Mouse (Mus musculus) embryonic facial prominence, embryonic 11.5 days (tissue): ENCODE measurements around the gene B4galt1. TPM values are rescaled to one million over a fixed set of nuclear protein-coding genes. Genes with fewer than 3 reads are reported as not detected.

ENCODE experiments used
- ATAC-seq: fragments of 200-750 bp; cut with Nextera tagmentation; replicated peaks from 2 replicates; pipeline ENCODE4 v1.8.0; 2017; ENCODE audit warnings: low read depth; ENCODE audit not compliant: insufficient number of reproducible peaks, low FRiP score, low TSS enrichment
- DNase-seq: peaks from one replicate; pipeline ENCODE4 v3.0.0-alpha.2; 2015; ENCODE audit warnings: low spot score
- H3K27ac ChIP-seq: fragments of 300-500 bp; sonication (generic); replicated peaks from 2 replicates; pipeline ENCODE4 v1.5.1; 2014; ENCODE audit warnings: mild to moderate bottlenecking, low read depth, low read length, control low read depth
- H3K27me3 ChIP-seq: fragments of 300-500 bp; sonication (generic); 2 replicates; pipeline ENCODE4 v1.6.1; 2014; ENCODE audit warnings: mild to moderate bottlenecking, low read length, moderate library complexity, mixed read lengths; ENCODE audit not compliant: control insufficient read depth, insufficient read depth
- H3K36me3 ChIP-seq: fragments of 300-500 bp; sonication (generic); replicated peaks from 2 replicates; pipeline ENCODE4 v1.6.1; 2014; ENCODE audit warnings: low read depth, mild to moderate bottlenecking, low read length, moderate library complexity, mixed read lengths; ENCODE audit not compliant: control insufficient read depth, insufficient read depth
- H3K4me1 ChIP-seq: fragments of 300-500 bp; sonication (generic); 2 replicates; pipeline ENCODE4 v1.6.1; 2014; ENCODE audit warnings: low read length, mixed read lengths; ENCODE audit not compliant: control insufficient read depth, insufficient read depth
- H3K4me2 ChIP-seq: fragments of 300-500 bp; sonication (generic); 2 replicates; pipeline ENCODE4 v1.6.1; 2014; ENCODE audit warnings: low read depth, mild to moderate bottlenecking, control low read depth, low read length, moderate library complexity
- H3K4me3 ChIP-seq: fragments of 300-500 bp; sonication (generic); 2 replicates; pipeline ENCODE4 v1.5.1; 2014; ENCODE audit warnings: low read depth, low read length, control low read depth
- H3K9ac ChIP-seq: fragments of 300-500 bp; sonication (generic); replicated peaks from 2 replicates; pipeline ENCODE4 v1.6.1; 2014; ENCODE audit warnings: mild to moderate bottlenecking, control low read depth, low read length
- H3K9me3 ChIP-seq: fragments of 300-500 bp; sonication (generic); replicated peaks from 2 replicates; pipeline ENCODE4 v1.6.1; 2016; ENCODE audit warnings: mild to moderate bottlenecking, low read length, inconsistent platforms, mixed read lengths; ENCODE audit not compliant: control insufficient read depth
- WGBS: fragments of 180-500 bp; shearing (Covaris S2); extraction: QIAGEN DNeasy Blood & Tissue Kit; methylation state at CpG from one replicate; pipeline ENCODE4 v1.1.7; 2014; 5-methylcytosine and 5-hydroxymethylcytosine counted together
- polyA plus RNA-seq: library from polyadenylated mRNA; unstranded; fragments of >200 nt; fragmentation: Nextera tagmentation; extraction: Ambion mirVana; gene quantifications from 2 replicates; pipeline ENCODE4 v1.2.1, GENCODE M21; 2014

The B4galt1 gene
- polyA plus RNA-seq, 1 experiment from 2014 or later, result 28.3 TPM

DNA sequence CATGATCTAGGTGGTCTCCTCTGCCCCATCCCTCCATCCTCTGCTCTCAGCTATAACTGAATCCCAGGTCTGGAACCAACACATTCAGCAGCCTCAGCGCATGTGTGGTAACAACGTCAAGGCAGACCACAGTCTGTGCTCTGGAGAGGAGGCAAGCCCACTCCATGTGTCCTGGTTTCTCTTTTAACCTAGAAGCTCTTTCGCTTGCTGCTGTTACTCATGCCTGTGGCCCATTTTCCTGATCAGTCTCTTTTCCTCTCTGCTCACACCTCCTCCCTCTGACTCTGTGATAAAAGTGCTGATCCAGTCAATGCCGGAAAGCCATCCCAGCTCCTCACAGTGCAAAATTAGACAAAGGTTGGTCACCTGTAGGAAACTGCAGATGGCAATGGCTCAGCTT lies 36.2 kb upstream of the B4galt1 start:
- Histone ChIP-seq H3K4me1 (no peaks in the 10 kb centered on the region), H3K9ac (no peak overlapping the region), H3K9me3 (no peaks in the 10 kb centered on the region), H3K4me3 (no peak overlapping the region), H3K27ac (no peak overlapping the region), H3K27me3 (no peaks in the 10 kb centered on the region), H3K36me3 (no peaks in the 10 kb centered on the region), H3K4me2 (no peak overlapping the region)
- 90% methylated on average over 4 of the region's 4 CpGs for WGBS
- no peak for DNase-seq
- no peak for ATAC-seq

GRCm38 (mm10) chr4:40889252-40889651 lies 35.4 kb upstream of the B4galt1 start:
- Histone ChIP-seq H3K4me1 (no peaks in the 10 kb centered on the region), H3K4me2 (no peak overlapping the region), H3K27me3 (no peaks in the 10 kb centered on the region), H3K9ac (no peak overlapping the region), H3K27ac (no peak overlapping the region), H3K4me3 (no peak overlapping the region), H3K36me3 (no peaks in the 10 kb centered on the region), H3K9me3 (no peaks in the 10 kb centered on the region)
- ATAC-seq (no peak), DNase-seq (no peak)
- WGBS, result 41% methylated on average over 3 of the region's 3 CpGs

- Histone ChIP-seq H3K27ac (no peak overlapping the region), H3K4me2 (no peak overlapping the region), H3K27me3 (no peaks in the 10 kb centered on the region), H3K9me3 (no peaks in the 10 kb centered on the region), H3K9ac (no peak overlapping the region), H3K4me1 (no peaks in the 10 kb centered on the region), H3K36me3 (no peaks in the 10 kb centered on the region), H3K4me3 (no peak overlapping the region)
- ATAC-seq (no peak), DNase-seq (no peak)
- 81% methylated on average over 11 of the region's 11 CpGs for WGBS
Measured at GRCm38 (mm10) chr4:40888839-40889238, 35.0 kb upstream of the B4galt1 start.

DNA sequence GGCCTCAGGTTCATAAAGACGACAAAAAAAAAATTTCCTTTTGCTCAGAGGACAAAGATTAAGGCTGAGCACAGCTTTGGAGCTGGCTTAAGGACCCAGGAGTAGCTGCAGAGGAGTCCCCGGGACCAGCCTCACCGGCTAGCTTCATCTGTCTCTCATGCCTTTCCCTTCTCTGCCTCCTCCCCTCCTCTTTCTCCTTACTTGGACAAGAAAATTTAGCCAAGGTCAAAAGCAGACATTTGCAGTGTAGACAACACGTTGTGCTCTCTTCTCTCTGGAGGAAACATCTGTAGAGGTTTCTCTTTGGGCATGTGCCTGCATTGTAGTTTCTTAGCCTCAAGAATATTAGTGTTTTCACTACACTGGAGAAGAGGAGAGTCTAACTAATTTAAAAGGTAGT lies 32.1 kb upstream of the B4galt1 start:
- Histone ChIP-seq H3K4me3 (no peak overlapping the region), H3K36me3 (no peaks in the 10 kb centered on the region), H3K9me3 (no peaks in the 10 kb centered on the region), H3K27ac (no peak overlapping the region), H3K4me2 (no peak overlapping the region), H3K9ac (no peak overlapping the region), H3K4me1 (no peaks in the 10 kb centered on the region), H3K27me3 (no peaks in the 10 kb centered on the region)
- 75% methylated on average over 4 of the region's 4 CpGs for WGBS
- DNase-seq, result no peak
- no peak for ATAC-seq

- Histone ChIP-seq H3K27ac (no peak overlapping the region), H3K9ac (no peak overlapping the region), H3K27me3 (no peaks in the 10 kb centered on the region), H3K9me3 (no peaks in the 10 kb centered on the region), H3K4me2 (no peak overlapping the region), H3K36me3 (no peaks in the 10 kb centered on the region), H3K4me3 (no peak overlapping the region), H3K4me1 (no peaks in the 10 kb centered on the region)
- DNase-seq (no peak), ATAC-seq (no peak)
- WGBS, result 85% methylated on average over 2 of the region's 2 CpGs
Measured at GRCm38 (mm10) chr4:40885166-40885525, 31.3 kb upstream of the B4galt1 start.

GRCm38 (mm10) chr4:40884282-40885165 lies 30.7 kb upstream of the B4galt1 start:
- Histone ChIP-seq H3K27me3 (no peaks in the 10 kb centered on the region), H3K36me3 (no peaks in the 10 kb centered on the region), H3K4me1 (no peaks in the 10 kb centered on the region), H3K4me3 (no peak overlapping the region), H3K9ac (no peak overlapping the region), H3K9me3 (no peaks in the 10 kb centered on the region), H3K27ac (no peak overlapping the region), H3K4me2 (no peak overlapping the region)
- ATAC-seq (no peak), DNase-seq (no peak)
- WGBS, result 87% methylated on average over 12 of the region's 12 CpGs

DNA sequence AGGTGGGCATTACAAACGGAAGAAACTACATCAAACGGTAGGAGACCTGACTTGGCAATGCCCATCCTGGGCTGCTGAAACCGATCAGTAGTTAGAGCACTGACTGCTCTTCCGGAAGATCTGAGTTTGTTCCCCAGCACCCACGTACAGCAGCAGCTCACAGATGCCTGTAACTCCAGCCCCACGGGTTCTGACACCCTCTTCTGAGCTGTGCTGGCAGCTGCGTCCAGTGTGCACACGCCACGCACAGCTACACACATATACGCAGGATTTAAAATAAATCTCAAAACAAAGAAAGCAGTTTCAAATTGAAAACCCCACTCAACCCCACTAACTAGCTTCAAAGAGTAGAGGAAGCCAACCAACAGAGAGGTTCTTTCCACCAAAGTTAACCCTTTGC lies 29.4 kb upstream of the B4galt1 start:
- Histone ChIP-seq H3K9me3 (no peaks in the 10 kb centered on the region), H3K36me3 (no peaks in the 10 kb centered on the region), H3K4me2 (no peak overlapping the region), H3K4me3 (no peak overlapping the region), H3K27me3 (no peaks in the 10 kb centered on the region), H3K27ac (no peak overlapping the region), H3K4me1 (no peaks in the 10 kb centered on the region), H3K9ac (no peak overlapping the region)
- no peak for ATAC-seq
- DNase-seq, result no peak
- 92% methylated on average over 10 of the region's 10 CpGs for WGBS

DNA sequence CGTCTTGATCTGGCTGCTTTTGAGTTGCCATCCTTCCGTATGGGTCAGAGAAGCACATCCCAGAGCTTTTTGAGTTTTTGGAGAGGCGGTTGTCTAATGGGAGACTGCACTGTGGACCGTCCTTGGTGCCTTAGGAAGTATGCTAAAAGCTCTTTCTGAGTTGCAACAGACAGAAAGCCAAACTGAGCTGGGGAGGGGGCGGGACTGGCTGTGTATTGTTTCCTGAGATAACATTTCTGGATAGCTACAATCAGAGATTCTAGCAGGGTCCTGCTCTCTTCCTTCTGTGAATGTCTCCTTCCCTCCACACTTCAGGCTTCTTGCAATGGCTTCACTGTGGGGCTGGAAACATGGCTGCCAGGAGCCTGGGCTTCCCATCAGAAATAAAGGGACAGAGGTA lies 23.7 kb upstream of the B4galt1 start:
- Histone ChIP-seq H3K4me1 (no peaks in the 10 kb centered on the region; the same call in 1 of the 2 replicates), H3K27me3 (no peaks in the 10 kb centered on the region), H3K9ac (no peak overlapping the region), H3K36me3 (no peaks in the 10 kb centered on the region), H3K27ac (no peak overlapping the region; the same call in 1 of the 2 replicates), H3K4me2 (no peak overlapping the region), H3K4me3 (no peak overlapping the region), H3K9me3 (no peaks in the 10 kb centered on the region)
- DNase-seq (no peak), ATAC-seq (no peak)
- WGBS, result 76% methylated on average over 5 of the region's 5 CpGs
